Mouse (Mus musculus) limb, embryonic 12.5 days (tissue): ENCODE results near the gene Acyp2. TPM values are rescaled to one million over a fixed set of nuclear protein-coding genes. Genes with fewer than 3 reads are reported as not detected.

ENCODE experiments used
- ATAC-seq: fragments of 200-750 bp; cut with Nextera tagmentation; 2 replicates; pipeline ENCODE4 v1.8.0; 2017; ENCODE audit warnings: low read depth, moderate TSS enrichment; ENCODE audit not compliant: insufficient number of reproducible peaks, insufficient read depth, low FRiP score, low TSS enrichment
- H3K27ac ChIP-seq: fragments of 300-500 bp; sonication (generic); 2 replicates; pipeline ENCODE4 v1.5.1; 2016; ENCODE audit warnings: mild to moderate bottlenecking, moderate library complexity
- H3K27me3 ChIP-seq: fragments of 300-500 bp; sonication (generic); 2 replicates; pipeline ENCODE4 v1.6.1; 2016; ENCODE audit warnings: mild to moderate bottlenecking, moderate library complexity
- H3K36me3 ChIP-seq: fragments of 300-500 bp; sonication (generic); 2 replicates; pipeline ENCODE4 v1.6.1; 2016; ENCODE audit warnings: mild to moderate bottlenecking, moderate library complexity
- H3K4me1 ChIP-seq: fragments of 300-500 bp; sonication (generic); replicated peaks from 2 replicates; pipeline ENCODE4 v1.6.1; 2016
- H3K4me2 ChIP-seq: fragments of 300-500 bp; sonication (generic); 2 replicates; pipeline ENCODE4 v1.6.1; 2016; ENCODE audit warnings: mild to moderate bottlenecking, moderate library complexity
- H3K4me3 ChIP-seq: fragments of 300-500 bp; sonication (generic); replicated peaks from 2 replicates; pipeline ENCODE4 v1.5.1; 2016; ENCODE audit warnings: mild to moderate bottlenecking
- H3K9ac ChIP-seq: fragments of 300-500 bp; sonication (generic); replicated peaks from 2 replicates; pipeline ENCODE4 v1.6.1; 2016; ENCODE audit warnings: mild to moderate bottlenecking, moderate library complexity
- H3K9me3 ChIP-seq: fragments of 300-500 bp; sonication (generic); 2 replicates; pipeline ENCODE4 v1.6.1; 2016; ENCODE audit warnings: mild to moderate bottlenecking, moderate library complexity
- WGBS: fragments of 180-500 bp; shearing (Covaris S2); methylation state at CpG from one replicate; pipeline ENCODE4 v1.1.7; 2016; 5-methylcytosine and 5-hydroxymethylcytosine counted together
- polyA plus RNA-seq: library from polyadenylated mRNA; unstranded; fragments of >200 nt; fragmentation: Nextera tagmentation; extraction: Ambion mirVana; gene quantifications from 2 replicates; pipeline ENCODE4 v1.2.1, GENCODE M21; 2016

The Acyp2 gene
- polyA plus RNA-seq, 1 experiment from 2014 or later: 6.6 TPM

- Histone ChIP-seq H3K9me3 (no peaks in the 10 kb centered on the region), H3K36me3 (no peaks in the 10 kb centered on the region), H3K4me3 (no peak overlapping the region), H3K27me3 (no peaks in the 10 kb centered on the region), H3K27ac (no peak overlapping the region), H3K9ac (no peak overlapping the region), H3K4me2 (no peak overlapping the region), H3K4me1 (no peaks in the 10 kb centered on the region)
- 86% methylated on average over 4 of the region's 4 CpGs for WGBS
- ATAC-seq: no peak
Observed at GRCm38 (mm10) chr11:30483286-30483685, 166.1 kb downstream of the Acyp2 start.

- ATAC-seq: peak; percentile 95
- Histone ChIP-seq H3K36me3 (no peaks in the 10 kb centered on the region), H3K9ac (peak within 1 kb of the TSS; percentile 58), H3K4me1 (peaks cover 5% of the 10 kb centered on the region), H3K4me3 (peak within 1 kb of the TSS; percentile 45), H3K4me2 (peak within 1 kb of the TSS; percentile 63), H3K27ac (peak within 1 kb of the TSS; percentile 81), H3K9me3 (no peaks in the 10 kb centered on the region), H3K27me3 (no peaks in the 10 kb centered on the region)
- WGBS: 9% methylated on average over 17 of the region's 17 CpGs
Observed at GRCm38 (mm10) chr11:30471751-30472593, 177.4 kb downstream of the Acyp2 start, which contains the start of gene 4930505A04Rik. 4930505A04Rik (minus strand) TSS chr11:30471827.

GRCm38 (mm10) chr11:30471187-30471586 lies 178.2 kb downstream of the Acyp2 start:
- Histone ChIP-seq H3K4me3 (no peak overlapping the region), H3K27ac (peak overlapping the region; percentile 81), H3K27me3 (no peaks in the 10 kb centered on the region), H3K9ac (no peak overlapping the region), H3K4me2 (peak overlapping the region; percentile 63), H3K36me3 (no peaks in the 10 kb centered on the region), H3K9me3 (no peaks in the 10 kb centered on the region), H3K4me1 (peaks cover 5% of the 10 kb centered on the region)
- WGBS: 70% methylated on average over 8 of the region's 8 CpGs
- no peak for ATAC-seq

Other genes starting within 250 kb of the Acyp2 start
- not detected in 2 replicates for gene 4930505A04Rik, start 177.8 kb downstream of the Acyp2 start, polyA plus RNA-seq
- 31.2 and 33.1 TPM in 2 replicates for gene Psme4, start 122.1 kb upstream of the Acyp2 start, polyA plus RNA-seq
- 0.38 and 0.52 TPM in 2 replicates for gene Gpr75, start 235.8 kb upstream of the Acyp2 start, polyA plus RNA-seq
- 33.4 and 39.3 TPM in 2 replicates for gene Asb3, start 235.8 kb upstream of the Acyp2 start, polyA plus RNA-seq